Mouse (Mus musculus) spleen, adult 2 months (tissue): ENCODE measurements around the gene Gm20388.

ENCODE experiments used
- CTCF ChIP-seq: fragments of 200-500 bp; IDR thresholded peaks from 2 replicates; pipeline ENCODE4 v1.5.1; 2011; ENCODE audit warnings: mild to moderate bottlenecking, inconsistent platforms; ENCODE audit not compliant: insufficient read depth, insufficient read length, insufficient replicate concordance; ENCODE audit errors: extremely low read depth
- POLR2A ChIP-seq: fragments of 200-500 bp; IDR thresholded peaks from 2 replicates; pipeline ENCODE4 v1.6.1; 2011; ENCODE audit warnings: low read depth, low read length, inconsistent platforms

DNA sequence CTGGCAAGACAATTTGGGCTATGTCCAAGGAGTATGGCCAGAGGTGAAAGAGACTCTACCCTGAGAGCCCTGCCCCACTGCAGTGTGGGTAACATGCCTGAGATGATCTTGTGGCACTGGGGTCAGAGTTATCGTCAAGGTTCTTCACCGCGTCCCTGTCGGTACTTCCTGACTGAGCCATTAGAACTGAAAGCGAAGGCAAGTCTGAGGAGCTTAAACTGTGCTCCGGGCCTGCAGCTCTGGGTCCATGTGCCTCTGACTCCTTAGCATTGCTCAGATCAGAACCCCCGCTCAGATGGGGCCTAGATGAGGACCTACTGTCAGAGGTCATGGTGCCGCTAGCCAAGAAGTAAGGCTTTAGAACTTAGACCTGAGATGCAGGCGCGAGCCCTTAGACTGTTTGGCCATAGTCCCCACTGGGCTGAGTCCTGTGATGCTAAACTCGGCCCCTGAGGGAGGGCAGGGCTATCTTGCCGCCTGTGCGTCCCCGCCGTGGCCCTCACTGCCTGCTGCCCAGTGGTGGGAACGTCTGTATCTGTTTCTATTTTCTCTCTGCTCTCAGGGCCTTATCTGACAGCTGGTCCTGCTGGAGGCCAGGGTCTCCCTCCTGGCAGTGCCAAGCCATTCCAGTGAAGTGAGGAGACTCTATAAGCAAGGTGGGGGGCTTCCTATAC is 2389.1 kb downstream of the Gm20388 start:
- TF ChIP-seq POLR2A (no peak), CTCF (no peak)
